Mouse (Mus musculus): Measurements from ENCODE around the gene Gramd4.
A peak's percentile ranks its signal among the peaks of the same experiment; 100 is the strongest.

Gene Gramd4

DNA sequence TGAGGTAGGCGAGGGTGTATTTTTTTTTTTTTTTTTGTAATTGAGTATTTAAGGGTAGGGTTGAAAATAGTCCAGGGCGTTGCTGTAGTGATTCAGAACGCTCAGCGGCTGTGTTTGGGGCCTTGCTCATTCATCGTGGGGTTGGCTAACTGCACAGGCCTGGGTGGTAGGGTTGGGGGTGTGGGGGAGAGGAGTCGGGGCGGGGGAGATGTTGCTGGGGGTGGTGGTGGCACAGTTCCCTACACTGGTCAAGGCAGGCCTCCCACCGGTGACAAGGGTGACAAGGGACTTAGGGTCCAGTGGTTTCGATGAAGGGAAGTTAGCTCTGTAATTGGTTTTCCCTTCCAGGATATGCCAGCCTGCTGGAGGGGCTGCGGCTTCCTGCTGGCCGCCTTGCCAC lies 12.9 kb downstream of the Gramd4 start:
- no peak for DNase-seq (ENCODE audit: low read depth)

GRCm38 (mm10) chr15:86071166-86071565 lies 13.7 kb downstream of the Gramd4 start:
- no peak for DNase-seq (ENCODE audit: low read depth)

- no peak for DNase-seq (ENCODE audit: low read depth)
Measured at GRCm38 (mm10) chr15:86074171-86074937, 16.9 kb downstream of the Gramd4 start.

DNA sequence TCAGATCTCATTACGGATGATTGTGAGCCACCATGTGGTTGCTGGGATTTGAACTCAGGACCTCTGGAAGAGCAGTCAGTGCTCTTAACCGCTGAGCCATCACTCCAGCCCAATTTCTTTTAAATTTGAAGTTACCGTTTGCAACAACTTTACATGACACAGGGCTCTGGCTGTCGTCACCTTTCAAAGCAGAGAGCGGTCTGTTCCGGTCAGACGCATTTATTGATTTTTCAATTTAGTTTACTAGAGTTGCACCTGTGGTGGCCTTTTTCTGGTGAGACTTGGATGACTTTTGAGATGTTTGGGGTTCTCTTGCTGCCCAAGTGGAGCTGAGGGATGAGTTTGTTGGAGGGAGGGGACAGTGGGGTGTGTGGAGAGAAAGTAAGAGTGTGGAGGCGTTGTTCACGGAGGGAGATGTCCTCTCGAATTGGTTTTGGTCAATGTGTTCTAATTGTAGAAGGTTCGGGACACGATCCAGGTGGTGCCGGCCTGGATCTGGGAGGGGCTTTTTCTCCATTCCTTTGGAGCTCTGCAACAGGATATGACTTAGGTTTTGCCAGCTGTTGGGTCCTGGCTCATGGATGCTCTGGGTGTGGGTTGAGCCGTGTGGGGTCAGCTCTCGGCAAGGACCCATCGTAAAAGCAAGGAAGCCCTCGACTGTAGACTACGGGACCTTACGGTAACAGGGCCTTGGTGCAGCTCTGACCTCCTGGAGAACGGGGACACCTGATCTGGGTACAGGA lies 18.0 kb downstream of the Gramd4 start:
- no peak for DNase-seq (ENCODE audit: low read depth)

GRCm38 (mm10) chr15:86076048-86076315 lies 18.5 kb downstream of the Gramd4 start:
- no peak for DNase-seq (ENCODE audit: low read depth)

GRCm38 (mm10) chr15:86076378-86076777 lies 18.9 kb downstream of the Gramd4 start:
- DNase-seq (ENCODE audit: low read depth), result peak; percentile 22

- no peak for DNase-seq (ENCODE audit: low read depth)
Measured at GRCm38 (mm10) chr15:86077934-86078333, 20.4 kb downstream of the Gramd4 start.

DNA sequence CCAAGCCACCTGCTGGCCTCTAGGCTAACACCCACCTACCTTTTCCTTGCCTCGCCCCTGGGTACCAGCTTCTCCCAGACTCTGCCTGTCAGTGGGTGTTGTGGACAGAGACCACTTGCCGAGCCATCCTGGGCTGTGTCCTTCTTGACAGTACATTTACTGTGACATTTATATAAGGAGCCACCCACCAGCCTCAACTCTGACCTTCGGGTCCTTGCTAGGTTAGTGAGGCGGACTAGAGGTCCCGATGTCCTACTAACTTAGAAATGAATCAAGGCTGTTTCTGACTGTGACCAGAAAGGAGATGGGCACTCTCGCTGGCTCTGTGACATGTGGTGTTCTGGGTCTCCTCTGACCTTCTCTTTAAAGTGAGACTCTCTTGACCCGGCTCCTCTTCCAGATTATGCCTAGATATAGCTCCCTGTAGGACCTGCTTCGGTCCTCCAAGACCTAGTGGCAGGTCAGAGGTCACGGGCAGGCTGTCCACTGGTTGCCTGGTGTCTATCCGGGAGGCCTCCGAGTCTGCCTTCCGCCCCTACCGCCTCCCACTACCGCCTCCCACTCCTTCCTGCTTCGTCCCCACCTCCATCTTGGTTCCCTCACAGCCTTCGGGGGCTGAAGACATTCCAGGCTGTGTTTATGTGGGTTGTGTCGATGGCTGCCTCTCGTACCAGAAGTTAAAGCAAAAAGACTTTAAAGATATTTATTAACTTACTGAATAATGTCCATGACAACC lies 21.2 kb downstream of the Gramd4 start:
- DNase-seq (ENCODE audit: low read depth), result no peak

DNA sequence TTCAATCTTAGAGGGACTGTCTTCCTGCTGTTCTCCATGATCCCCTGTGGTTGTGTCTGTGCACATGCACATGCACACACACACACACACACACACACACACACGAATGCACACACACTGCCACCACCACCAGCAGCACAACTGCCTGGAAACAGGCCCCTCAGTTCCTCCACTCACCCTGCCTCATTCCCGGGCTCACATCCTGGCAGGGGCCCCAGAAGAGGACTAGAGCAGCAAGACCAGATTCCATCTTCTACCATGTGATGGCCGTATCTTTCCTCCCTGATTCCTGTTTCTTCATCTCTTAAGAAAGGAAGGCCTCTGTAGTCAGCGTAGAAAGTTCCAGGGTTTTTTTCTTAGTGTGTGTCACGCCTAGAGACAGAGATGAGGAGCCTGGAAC lies 22.0 kb downstream of the Gramd4 start:
- no peak for DNase-seq (ENCODE audit: low read depth)

GRCm38 (mm10) chr15:86079876-86080275 lies 22.4 kb downstream of the Gramd4 start:
- DNase-seq (ENCODE audit: low read depth), result no peak

DNA sequence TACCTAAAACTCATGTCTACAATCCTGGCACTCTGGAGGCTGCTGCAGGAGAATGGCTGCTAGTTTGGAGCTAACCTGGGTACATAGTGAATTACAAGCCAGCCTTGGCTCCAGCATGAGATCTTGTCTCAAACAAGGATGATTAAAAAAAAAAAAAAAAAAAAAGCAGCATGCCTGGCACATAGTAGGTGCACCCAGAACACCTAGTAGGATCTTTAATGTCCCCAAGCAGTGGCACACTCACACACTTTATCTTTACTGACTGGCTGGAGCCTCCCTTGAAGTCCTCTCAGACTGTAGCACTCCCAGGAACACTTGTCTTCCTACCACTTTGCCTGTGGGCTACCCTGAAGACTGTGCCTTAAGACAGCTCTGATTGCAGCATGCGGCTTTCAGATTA lies 22.9 kb downstream of the Gramd4 start:
- DNase-seq (ENCODE audit: low read depth), result no peak

DNA sequence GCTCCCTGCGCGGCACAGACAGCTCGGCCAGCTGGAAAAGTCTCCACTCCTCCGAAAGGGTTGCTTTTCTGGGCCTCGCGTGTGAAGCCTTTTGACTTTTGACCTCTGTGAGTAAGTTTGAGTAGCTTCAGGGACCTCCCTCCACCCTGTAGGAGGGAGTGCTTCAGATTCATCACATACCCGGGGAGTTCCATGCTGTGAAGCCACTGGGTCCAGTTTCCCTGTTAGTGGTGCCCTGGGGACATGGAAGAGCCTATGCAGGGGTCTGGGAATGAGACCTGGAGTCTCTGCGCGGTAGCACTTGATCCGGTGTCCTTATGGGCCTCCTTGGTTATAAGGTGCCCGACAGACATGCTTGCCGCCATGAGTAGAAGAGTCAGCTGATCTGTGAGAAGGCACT lies 24.2 kb downstream of the Gramd4 start:
- DNase-seq (ENCODE audit: low read depth), result no peak

- no peak for DNase-seq (ENCODE audit: low read depth)
Measured at GRCm38 (mm10) chr15:86082551-86082961, 25.1 kb downstream of the Gramd4 start.

GRCm38 (mm10) chr15:86083261-86083741 lies 25.8 kb downstream of the Gramd4 start:
- DNase-seq (ENCODE audit: low read depth), result no peak

DNA sequence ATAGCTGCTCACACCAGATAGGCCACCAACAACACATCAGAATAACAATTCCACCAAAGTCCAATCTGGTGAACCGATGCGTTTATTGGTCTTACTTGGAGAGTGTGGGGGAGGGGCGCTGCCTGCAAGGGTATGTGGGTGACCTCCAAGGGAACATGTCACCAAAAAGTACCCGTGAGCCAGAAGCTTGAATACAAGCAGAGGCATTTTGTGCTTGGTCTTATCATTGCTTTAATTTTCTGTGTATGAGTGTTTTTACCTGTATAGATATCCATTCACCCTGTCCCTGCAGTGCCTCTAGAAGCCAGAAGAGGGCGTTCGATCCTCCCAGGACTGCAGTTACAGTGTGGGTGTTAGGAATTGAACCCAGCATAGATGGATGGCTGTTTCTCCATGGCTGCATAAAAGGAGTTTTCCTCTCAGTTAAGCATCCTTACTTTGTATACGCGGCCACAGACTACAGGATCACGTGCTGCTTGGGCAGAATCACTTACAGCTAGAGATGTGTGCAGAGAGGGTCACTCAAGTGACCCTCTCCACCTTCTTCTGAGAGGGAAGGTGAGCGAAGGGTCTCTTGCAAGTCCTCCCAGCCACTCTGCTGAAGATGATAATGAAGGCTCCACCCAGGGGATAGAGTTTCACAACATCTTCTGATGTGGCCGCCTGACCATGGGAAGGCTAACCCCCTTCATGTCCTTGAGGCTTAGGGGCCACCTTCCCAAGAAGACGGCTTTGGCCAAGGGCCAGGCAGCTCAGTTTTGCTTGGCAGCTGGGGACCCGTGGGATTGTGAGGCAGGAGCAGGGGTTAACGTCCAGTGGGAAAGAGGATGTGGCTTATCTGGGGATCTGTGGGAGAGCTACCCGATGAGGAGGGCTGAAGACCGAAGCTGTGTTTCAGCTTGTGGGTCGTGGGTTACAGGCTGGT lies 28.1 kb downstream of the Gramd4 start:
- DNase-seq (ENCODE audit: low read depth), result peak; percentile 68

DNA sequence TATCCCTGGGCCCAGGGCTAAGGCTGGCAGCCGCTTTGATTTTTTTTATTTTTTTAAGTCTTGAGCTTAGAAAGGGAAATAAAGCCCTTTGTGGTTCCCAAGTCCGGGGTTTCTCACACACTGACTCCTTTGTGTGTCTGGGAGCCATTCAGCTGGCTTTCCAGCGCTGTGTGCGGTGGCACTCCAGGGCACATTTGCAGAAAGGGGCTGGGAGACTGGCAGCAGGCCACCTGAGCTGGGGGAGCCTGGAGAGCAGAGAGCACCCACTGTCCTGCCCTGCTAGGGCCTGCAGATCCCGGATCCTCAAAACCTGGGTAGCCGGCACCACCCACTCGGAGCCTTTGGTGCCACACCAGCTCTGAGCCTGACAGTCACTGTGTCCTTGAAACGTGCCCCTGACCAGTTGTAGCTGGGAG lies 28.8 kb downstream of the Gramd4 start:
- DNase-seq (ENCODE audit: low read depth), result no peak

DNA sequence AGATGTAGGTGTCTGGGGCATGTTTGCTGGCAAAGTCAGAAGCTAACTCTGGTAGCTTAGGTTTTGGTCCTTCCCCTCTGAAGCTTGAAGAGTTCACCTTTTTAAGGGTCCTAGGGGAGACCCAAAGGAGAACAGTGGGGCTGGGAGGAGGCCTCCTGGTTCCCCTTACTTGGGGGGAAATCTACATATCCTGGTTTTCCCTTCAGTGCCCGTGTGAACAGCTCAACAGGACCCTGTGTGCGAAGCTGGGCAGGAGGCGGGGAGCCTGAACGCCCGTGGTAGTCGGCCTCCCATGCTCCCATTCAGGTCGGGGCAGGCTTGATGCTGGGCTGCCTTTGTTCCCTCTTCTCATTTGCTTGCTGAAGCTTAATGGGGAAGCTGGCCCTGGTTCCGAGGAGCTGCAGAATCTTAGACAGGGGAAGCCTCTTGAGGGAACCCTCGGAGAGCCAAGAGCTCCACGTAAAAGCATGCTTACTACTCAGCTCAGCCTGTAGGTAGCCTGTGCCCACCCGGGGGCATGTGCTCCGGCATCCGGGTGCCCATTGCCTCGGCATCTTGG lies 30.2 kb downstream of the Gramd4 start:
- no peak for DNase-seq (ENCODE audit: low read depth)

DNA sequence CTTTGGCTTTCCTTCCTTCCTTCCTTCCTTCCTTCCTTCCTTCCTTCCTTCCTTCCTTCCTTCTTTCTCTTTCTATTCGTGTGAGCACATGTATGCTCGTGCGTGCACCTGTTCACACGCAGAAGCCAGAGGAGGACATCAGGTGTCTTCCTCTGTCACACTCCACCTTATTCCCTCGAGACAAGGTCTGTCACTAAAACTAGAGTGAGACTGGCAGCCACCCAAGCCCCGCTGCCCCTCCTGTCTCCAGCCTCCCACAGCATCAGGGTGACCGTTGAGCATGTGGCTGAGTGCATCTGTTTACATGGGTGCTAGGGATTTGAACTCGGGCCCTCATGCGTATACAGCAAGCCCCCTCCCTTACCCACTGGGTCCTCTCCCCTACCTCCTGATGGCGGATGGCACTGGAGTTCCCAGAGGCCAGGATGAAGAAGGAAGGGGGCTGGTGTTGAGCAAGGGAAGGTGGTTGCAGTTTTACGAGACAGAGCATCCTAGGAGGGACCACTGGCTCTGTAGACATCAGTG lies 30.8 kb downstream of the Gramd4 start:
- DNase-seq (ENCODE audit: low read depth), result no peak

GRCm38 (mm10) chr15:86089091-86089744 lies 31.7 kb downstream of the Gramd4 start:
- DNase-seq (ENCODE audit: low read depth), result no peak

DNA sequence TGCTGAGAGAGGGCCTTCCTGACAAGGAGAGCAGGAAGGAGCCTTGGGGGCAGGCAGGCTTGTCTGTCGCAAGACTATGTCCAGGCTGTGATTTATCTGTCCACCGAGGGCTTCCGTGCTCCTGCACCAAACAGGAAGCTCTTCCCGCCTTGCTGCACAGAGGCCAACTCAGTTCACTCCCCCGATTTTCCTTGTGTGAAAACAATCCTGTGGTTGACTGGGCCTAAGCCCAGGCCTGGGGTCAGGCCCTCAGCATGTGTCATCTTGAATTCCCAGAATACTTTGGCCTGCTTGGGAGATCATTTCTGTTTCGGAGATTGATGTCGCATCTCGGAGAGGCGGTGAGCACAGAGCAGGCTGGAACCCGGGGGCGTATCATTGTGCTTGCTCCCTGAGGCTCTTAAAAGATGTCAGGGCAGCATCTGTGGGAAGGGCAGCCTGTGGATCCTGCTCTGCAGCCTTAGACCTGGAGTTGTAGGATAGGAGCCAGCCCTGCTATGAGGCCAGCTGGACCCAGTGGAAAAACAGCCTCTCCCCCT lies 32.6 kb downstream of the Gramd4 start:
- DNase-seq (ENCODE audit: low read depth), result no peak

Measured in induced T-regulatory cell, adult 2 months (primary cell).